ENCODE assay signal across 11 mouse cellular contexts in genomic region chr14:32381066-32381465, GRCm38 (mm10). TPM values are rescaled to one million over a fixed set of nuclear protein-coding genes. Genes with fewer than 3 reads are reported as not detected.
DNase-seq lines count a peak whose midpoint lies in the region; ATAC-seq and TF ChIP-seq lines count a peak whose summit lies in the region.
"Had no signal": no experiment of that assay in that cellular context is flagged by ENCODE, and none has a peak within 500 bp of the region (broad histone marks: within the 10 kb centered on the region; RNA-seq: fewer than 3 reads in every experiment).

No protein-coding gene starts in this region.

- intact Hi-C loops in heart, postnatal 36 days (cut with DNase I): no loop called here

- DNase-seq in cerebellum, adult 11 months: peak; percentile 26
- no peak for DNase-seq in cerebellum, postnatal 4 days (ENCODE audit: low spot score in 2 of 2)
- no peak for DNase-seq in heart, postnatal 0 days (ENCODE audit: low spot score)
- no peak for DNase-seq in heart, postnatal 36 days
- DNase-seq in brain, embryonic 14.5 days (ENCODE audit: low read depth): peak; percentile 24
- no peak for DNase-seq in forebrain, postnatal 0 days
- DNase-seq in liver, embryonic 11.5 days (ENCODE audit: low spot score): no peak
- DNase-seq in Muller cell, postnatal 12 days (ENCODE audit: inconsistent ontology term): no peak
- DNase-seq: kidney, adult 9 months had no signal

- peak overlapping the region; percentile 36 for H3K4me2 ChIP-seq in heart, postnatal 0 days (ENCODE audit: low read depth, low read length)
- H3K4me2 ChIP-seq in forebrain, postnatal 0 days (ENCODE audit: low read depth): peak overlapping the region; percentile 35
- H3K4me2 ChIP-seq in liver, embryonic 11.5 days: no peak overlapping the region

- ATAC-seq in heart, postnatal 0 days (ENCODE audit: insufficient read depth, low read depth): no peak
- no peak for ATAC-seq in forebrain, postnatal 0 days
- no peak for ATAC-seq in liver, embryonic 11.5 days (replicated peaks; ENCODE audit: low FRiP score)

- H3K27ac ChIP-seq in heart, postnatal 0 days (ENCODE audit: low read depth): no peak overlapping the region
- H3K27ac ChIP-seq in forebrain, postnatal 0 days (ENCODE audit: low read depth, low read length): no peak overlapping the region
- no peak overlapping the region for H3K27ac ChIP-seq in liver, embryonic 11.5 days (ENCODE audit: low read depth, low read length)
- H3K27ac ChIP-seq: limb, embryonic 13.5 days had no signal

- H3K4me1 ChIP-seq in heart, postnatal 0 days (ENCODE audit: control insufficient read depth, insufficient read depth): peaks cover 13% of the 10 kb centered on the region; the same call in 1 of the 2 replicates
- H3K4me1 ChIP-seq in forebrain, postnatal 0 days (ENCODE audit: insufficient read depth): no peaks in the 10 kb centered on the region
- no peaks in the 10 kb centered on the region for H3K4me1 ChIP-seq in liver, embryonic 11.5 days (replicated peaks; ENCODE audit: control insufficient read depth, insufficient read depth, low read length)

- no peak for TF ChIP-seq POLR2A in brain, embryonic 14.5 days (IDR thresholded peaks at IDR 0.05; ENCODE audit: borderline replicate concordance, extremely low read depth, insufficient read depth, insufficient read length, poor library complexity, severe bottlenecking)

- TF ChIP-seq CTCF in heart, postnatal 0 days (IDR thresholded peaks at IDR 0.05; ENCODE audit: low read depth): no peak
- no peak for TF ChIP-seq CTCF in brain, embryonic 14.5 days (IDR thresholded peaks at IDR 0.05; ENCODE audit: borderline replicate concordance, extremely low read depth, insufficient read depth, insufficient read length)
- TF ChIP-seq CTCF in forebrain, postnatal 0 days (IDR thresholded peaks at IDR 0.05; ENCODE audit: low read depth): no peak

- H3K27me3 ChIP-seq in heart, postnatal 0 days (ENCODE audit: control insufficient read depth, insufficient read depth, low read length): peaks cover 20% of the 10 kb centered on the region
- peaks cover 14% of the 10 kb centered on the region; the same call in 1 of the 2 replicates for H3K27me3 ChIP-seq in forebrain, postnatal 0 days (ENCODE audit: insufficient read depth, low read length)
- peaks cover 33% of the 10 kb centered on the region for H3K27me3 ChIP-seq in liver, embryonic 11.5 days (replicated peaks; ENCODE audit: control insufficient read depth, insufficient read depth, low read length)

- 17% methylated on average over 7 of the region's 7 CpGs for WGBS in heart, postnatal 0 days
- 32% methylated on average over 7 of the region's 7 CpGs for WGBS in forebrain, postnatal 0 days
- 28% methylated on average over 7 of the region's 7 CpGs for WGBS in liver, embryonic 11.5 days

- no peak for TF ChIP-seq EP300 in heart, postnatal 0 days (IDR thresholded peaks at IDR 0.05; ENCODE audit: low read depth)

- H3K4me3 ChIP-seq in heart, postnatal 0 days (ENCODE audit: low read depth, low read length): no peak overlapping the region
- H3K4me3 ChIP-seq in forebrain, postnatal 0 days (ENCODE audit: low read depth, low read length): peak overlapping the region; percentile 6; the same call in 1 of the 2 replicates
- H3K4me3 ChIP-seq in liver, embryonic 11.5 days (ENCODE audit: low read depth, low read length): no peak overlapping the region
- H3K4me3 ChIP-seq: limb, embryonic 13.5 days had no signal

- no peaks in the 10 kb centered on the region for H3K9me3 ChIP-seq in heart, postnatal 0 days (replicated peaks; ENCODE audit: control insufficient read depth, low read length)
- H3K9me3 ChIP-seq in forebrain, postnatal 0 days (ENCODE audit: low read length): no peaks in the 10 kb centered on the region
- H3K9me3 ChIP-seq in liver, embryonic 11.5 days (ENCODE audit: control insufficient read depth, low read length): no peaks in the 10 kb centered on the region
- H3K9me3 ChIP-seq: limb, embryonic 13.5 days had no signal

- no peak overlapping the region for H3K9ac ChIP-seq in heart, postnatal 0 days (replicated peaks; ENCODE audit: low read depth, low read length)
- H3K9ac ChIP-seq in forebrain, postnatal 0 days: no peak overlapping the region
- H3K9ac ChIP-seq in liver, embryonic 11.5 days (ENCODE audit: low read depth, low read length): no peak overlapping the region
- H3K9ac ChIP-seq: limb, embryonic 13.5 days had no signal

- no peaks in the 10 kb centered on the region for H3K36me3 ChIP-seq in heart, postnatal 0 days (replicated peaks; ENCODE audit: control insufficient read depth, insufficient read depth, low read length)
- no peaks in the 10 kb centered on the region for H3K36me3 ChIP-seq in forebrain, postnatal 0 days (ENCODE audit: insufficient read depth)
- H3K36me3 ChIP-seq in liver, embryonic 11.5 days (ENCODE audit: control insufficient read depth, insufficient read depth, low read length): no peaks in the 10 kb centered on the region
- H3K36me3 ChIP-seq: limb, embryonic 13.5 days had no signal

RNA-seq across cellular contexts. Expression of gene 1700024G13Rik, which starts 7.1 kb away (rescaled TPM):
- not detected in 2 replicates for total RNA-seq in heart, postnatal 0 days (2014; rRNA removed; ENCODE audit: low replicate concordance)
- 0.27 TPM in 1 of 2 replicates, not detected in the other for polyA plus RNA-seq in heart, postnatal 0 days (2015; fragmentation: Nextera tagmentation; extraction: Ambion mirVana)
- not detected for total RNA-seq in heart, postnatal 36 days (2021)
- 0.48 and 0.67 TPM in 2 replicates for polyA plus RNA-seq in brain, embryonic 14.5 days (2012; rRNA removed)
- 0.38 and 0.46 TPM in 2 replicates for total RNA-seq in forebrain, postnatal 0 days (2014; rRNA removed)
- polyA plus RNA-seq in forebrain, postnatal 0 days (2015; fragmentation: Nextera tagmentation; extraction: Ambion mirVana): 1.1 and 1.2 TPM in 2 replicates
- polyA plus RNA-seq in liver, embryonic 11.5 days (2014; fragmentation: Nextera tagmentation; extraction: Ambion mirVana): not detected in 2 replicates
- polyA plus RNA-seq: limb, embryonic 13.5 days; spleen, adult 2 months had no signal

RNA-seq across cellular contexts. Expression of gene Ogdhl, which starts 59.2 kb away (rescaled TPM):
- total RNA-seq in heart, postnatal 0 days (2014; rRNA removed; ENCODE audit: low replicate concordance): 7.7 and 13.1 TPM in 2 replicates
- 6.3 and 6.5 TPM in 2 replicates for polyA plus RNA-seq in heart, postnatal 0 days (2015; fragmentation: Nextera tagmentation; extraction: Ambion mirVana)
- total RNA-seq in heart, postnatal 36 days (2021): 100 to 1,000 TPM in 1 of 2 experiments, 10 to 100 TPM in 1; 75.2 to 109 TPM
- 24.0 and 27.5 TPM in 2 replicates for polyA plus RNA-seq in brain, embryonic 14.5 days (2012; rRNA removed)
- 23.2 and 32.0 TPM in 2 replicates for total RNA-seq in forebrain, postnatal 0 days (2014; rRNA removed)
- 17.5 and 23.3 TPM in 2 replicates for polyA plus RNA-seq in forebrain, postnatal 0 days (2015; fragmentation: Nextera tagmentation; extraction: Ambion mirVana)
- 6.1 and 7.2 TPM in 2 replicates for polyA plus RNA-seq in liver, embryonic 11.5 days (2014; fragmentation: Nextera tagmentation; extraction: Ambion mirVana)

Comparison
In these comparisons a context has a peak if more than half of its experiments do, and no peak if none do; other contexts are left out.
1. DNase-seq: peak in cerebellum, adult 11 months (single experiment) and brain, embryonic 14.5 days (single experiment); none in cerebellum, postnatal 4 days (0 of 2), heart, postnatal 0 days (single experiment), heart, postnatal 36 days (0 of 2), forebrain, postnatal 0 days (single experiment), liver, embryonic 11.5 days (single experiment) and Muller cell, postnatal 12 days (single experiment).